ENCODE assay signal across 24 mouse cellular contexts in genomic region chr14:121083352-121083751, GRCm38 (mm10). TPM values are rescaled to one million over a fixed set of nuclear protein-coding genes. Genes with fewer than 3 reads are reported as not detected.
A peak's percentile ranks its signal among the peaks of the same experiment; 100 is the strongest.
DNase-seq lines count a peak whose midpoint lies in the region; ATAC-seq and TF ChIP-seq lines count a peak whose summit lies in the region.
"Had no signal": no experiment of that assay in that cellular context is flagged by ENCODE, and none has a peak within 500 bp of the region (broad histone marks: within the 10 kb centered on the region; RNA-seq: fewer than 3 reads in every experiment).

No protein-coding gene starts in this region.

- no peaks in the 10 kb centered on the region for H3K27me3 ChIP-seq in forebrain, embryonic 15.5 days
- no peaks in the 10 kb centered on the region for H3K27me3 ChIP-seq in forebrain, embryonic 10.5 days (ENCODE audit: poor library complexity, severe bottlenecking)
- no peaks in the 10 kb centered on the region for H3K27me3 ChIP-seq in hindbrain, embryonic 13.5 days
- no peaks in the 10 kb centered on the region for H3K27me3 ChIP-seq in hindbrain, embryonic 10.5 days (ENCODE audit: insufficient read depth, poor library complexity, severe bottlenecking)
- no peaks in the 10 kb centered on the region for H3K27me3 ChIP-seq in midbrain, embryonic 14.5 days (ENCODE audit: control insufficient read depth, insufficient read depth, low read length)
- no peaks in the 10 kb centered on the region for H3K27me3 ChIP-seq in midbrain, embryonic 16.5 days (ENCODE audit: control insufficient read depth, insufficient read depth, low read depth, low read length)
- H3K27me3 ChIP-seq: embryonic facial prominence, embryonic 13.5 days; heart, embryonic 13.5 days; hindbrain, embryonic 15.5 days; intestine, embryonic 15.5 days had no signal

- no peak for ATAC-seq in forebrain, embryonic 15.5 days (replicated peaks)
- ATAC-seq in hindbrain, embryonic 13.5 days (ENCODE audit: low FRiP score) = no peak
- no peak for ATAC-seq in midbrain, embryonic 14.5 days (ENCODE audit: low FRiP score, low TSS enrichment)
- ATAC-seq in midbrain, embryonic 16.5 days = no peak
- ATAC-seq: CD4-positive, CD25-positive, alpha-beta regulatory T cell, adult 4 months; intestine, embryonic 15.5 days had no signal

- no peaks in the 10 kb centered on the region for H3K9me3 ChIP-seq in forebrain, embryonic 15.5 days
- peaks cover 3% of the 10 kb centered on the region; the same call in 1 of the 2 replicates for H3K9me3 ChIP-seq in forebrain, embryonic 10.5 days
- H3K9me3 ChIP-seq in hindbrain, embryonic 13.5 days = no peaks in the 10 kb centered on the region
- H3K9me3 ChIP-seq in hindbrain, embryonic 10.5 days = peaks cover 7% of the 10 kb centered on the region; the same call in 1 of the 2 replicates
- H3K9me3 ChIP-seq in midbrain, embryonic 14.5 days (ENCODE audit: control insufficient read depth, low read length) = no peaks in the 10 kb centered on the region
- H3K9me3 ChIP-seq in midbrain, embryonic 16.5 days (replicated peaks; ENCODE audit: control insufficient read depth, low read length, poor library complexity, severe bottlenecking) = no peaks in the 10 kb centered on the region; the same call in 1 of the 2 replicates
- H3K9me3 ChIP-seq: embryonic facial prominence, embryonic 13.5 days; heart, embryonic 10.5 days; hindbrain, embryonic 15.5 days; intestine, embryonic 15.5 days had no signal

- H3K36me3 ChIP-seq in forebrain, embryonic 15.5 days = no peaks in the 10 kb centered on the region
- peaks cover 53% of the 10 kb centered on the region for H3K36me3 ChIP-seq in forebrain, embryonic 10.5 days (replicated peaks)
- peaks cover 6% of the 10 kb centered on the region; the same call in 1 of the 2 replicates for H3K36me3 ChIP-seq in hindbrain, embryonic 13.5 days
- H3K36me3 ChIP-seq in hindbrain, embryonic 10.5 days = peaks cover 42% of the 10 kb centered on the region
- H3K36me3 ChIP-seq in midbrain, embryonic 14.5 days (ENCODE audit: control insufficient read depth, insufficient read depth, low read length) = peaks cover 10% of the 10 kb centered on the region; the same call in 1 of the 2 replicates
- H3K36me3 ChIP-seq in midbrain, embryonic 16.5 days (ENCODE audit: control insufficient read depth, insufficient read depth, low read length) = peaks cover 5% of the 10 kb centered on the region; the same call in 1 of the 2 replicates

- no peak for TF ChIP-seq POLR2A in olfactory bulb, adult 2 months (IDR thresholded peaks at IDR 0.05; ENCODE audit: insufficient read depth, low read depth, low read length)

- peak overlapping the region; percentile 31; the same call in 1 of the 2 replicates for H3K27ac ChIP-seq in forebrain, embryonic 15.5 days (replicated peaks)
- H3K27ac ChIP-seq in forebrain, embryonic 10.5 days = no peak overlapping the region
- H3K27ac ChIP-seq in hindbrain, embryonic 13.5 days = 0 out of 2 replicates have a peak overlapping the region, but pooled peaks have one; percentile 32
- no peak overlapping the region for H3K27ac ChIP-seq in hindbrain, embryonic 10.5 days
- H3K27ac ChIP-seq in midbrain, embryonic 14.5 days (replicated peaks; ENCODE audit: low read depth, low read length) = 0 out of 2 replicates have a peak overlapping the region, but pooled peaks have one; percentile 41
- H3K27ac ChIP-seq in midbrain, embryonic 16.5 days (ENCODE audit: low read length) = no peak overlapping the region
- peak overlapping the region; percentile 62 for H3K27ac ChIP-seq in olfactory bulb, adult 2 months (ENCODE audit: insufficient read depth, low read depth, low read length)
- H3K27ac ChIP-seq: heart, adult 2 months; heart, embryonic 10.5 days; intestine, embryonic 15.5 days had no signal

- no peak for TF ChIP-seq CTCF in olfactory bulb, adult 2 months (IDR thresholded peaks at IDR 0.05; ENCODE audit: insufficient read depth, low read depth, low read length)

- no peak for DNase-seq in forebrain, embryonic 10.5 days (ENCODE audit: extremely low spot score, low spot score)
- DNase-seq in hindbrain, embryonic 10.5 days (ENCODE audit: low spot score) = no peak
- no peak for DNase-seq in midbrain, embryonic 14.5 days
- no peak for DNase-seq in adrenal gland, postnatal 36 days
- DNase-seq: adrenal gland, adult 2 months; adrenal gland, postnatal 14 days; cerebellum, adult 11-12 months; cerebellum, adult 8-10 months; cerebellum, postnatal 10 days; cerebellum, postnatal 36 days; gastrocnemius, postnatal 25 days; heart, adult 2 months; kidney, adult 11 months had no signal

- WGBS in forebrain, embryonic 15.5 days = 85% methylated on average over 3 of the region's 3 CpGs
- 73% methylated on average over 3 of the region's 3 CpGs for WGBS in forebrain, embryonic 10.5 days
- WGBS in hindbrain, embryonic 13.5 days = 82% methylated on average over 3 of the region's 3 CpGs
- WGBS in hindbrain, embryonic 10.5 days = 72% methylated on average over 3 of the region's 3 CpGs
- 78% methylated on average over 3 of the region's 3 CpGs for WGBS in midbrain, embryonic 14.5 days
- 89% methylated on average over 3 of the region's 3 CpGs for WGBS in midbrain, embryonic 16.5 days
- WGBS in olfactory bulb, adult 2 months = 74% methylated on average over 3 of the region's 3 CpGs

- no peak overlapping the region for H3K9ac ChIP-seq in forebrain, embryonic 15.5 days (replicated peaks)
- no peak overlapping the region for H3K9ac ChIP-seq in hindbrain, embryonic 13.5 days
- H3K9ac ChIP-seq in midbrain, embryonic 14.5 days (replicated peaks; ENCODE audit: low read length) = no peak overlapping the region
- no peak overlapping the region for H3K9ac ChIP-seq in midbrain, embryonic 16.5 days (ENCODE audit: low read depth, low read length)
- H3K9ac ChIP-seq: embryonic facial prominence, embryonic 13.5 days; heart, embryonic 13.5 days; hindbrain, embryonic 15.5 days; intestine, embryonic 15.5 days had no signal

- H3K4me3 ChIP-seq in forebrain, embryonic 15.5 days = no peak overlapping the region
- no peak overlapping the region for H3K4me3 ChIP-seq in forebrain, embryonic 10.5 days
- H3K4me3 ChIP-seq in hindbrain, embryonic 13.5 days = no peak overlapping the region
- no peak overlapping the region for H3K4me3 ChIP-seq in hindbrain, embryonic 10.5 days
- H3K4me3 ChIP-seq in midbrain, embryonic 14.5 days (replicated peaks; ENCODE audit: low read depth, low read length) = no peak overlapping the region
- no peak overlapping the region for H3K4me3 ChIP-seq in midbrain, embryonic 16.5 days (ENCODE audit: low read depth, low read length)
- no peak overlapping the region for H3K4me3 ChIP-seq in olfactory bulb, adult 2 months (ENCODE audit: insufficient read depth, low read depth, low read length)
- H3K4me3 ChIP-seq: embryonic facial prominence, embryonic 13.5 days; erythroblast, embryonic 14.5 days; heart, adult 2 months; heart, embryonic 10.5 days; heart, embryonic 13.5 days; hindbrain, embryonic 15.5 days; intestine, embryonic 15.5 days had no signal

- H3K4me1 ChIP-seq in forebrain, embryonic 15.5 days = peaks cover 12% of the 10 kb centered on the region
- peaks cover 19% of the 10 kb centered on the region for H3K4me1 ChIP-seq in forebrain, embryonic 10.5 days
- H3K4me1 ChIP-seq in hindbrain, embryonic 13.5 days (replicated peaks) = peaks cover 11% of the 10 kb centered on the region
- peaks cover 13% of the 10 kb centered on the region for H3K4me1 ChIP-seq in hindbrain, embryonic 10.5 days (replicated peaks)
- no peaks in the 10 kb centered on the region for H3K4me1 ChIP-seq in midbrain, embryonic 14.5 days (ENCODE audit: control insufficient read depth, insufficient read depth, low read length)
- H3K4me1 ChIP-seq in midbrain, embryonic 16.5 days (ENCODE audit: control insufficient read depth, insufficient read depth, low read length) = peaks cover 9% of the 10 kb centered on the region
- peaks cover 34% of the 10 kb centered on the region for H3K4me1 ChIP-seq in olfactory bulb, adult 2 months (ENCODE audit: control insufficient read depth, insufficient read depth, low read length)

- no peak overlapping the region for H3K4me2 ChIP-seq in forebrain, embryonic 15.5 days (replicated peaks)
- no peak overlapping the region for H3K4me2 ChIP-seq in hindbrain, embryonic 13.5 days
- no peak overlapping the region for H3K4me2 ChIP-seq in midbrain, embryonic 14.5 days (ENCODE audit: low read length)
- H3K4me2 ChIP-seq in midbrain, embryonic 16.5 days (ENCODE audit: low read length) = no peak overlapping the region
- H3K4me2 ChIP-seq: embryonic facial prominence, embryonic 13.5 days; heart, embryonic 13.5 days; hindbrain, embryonic 15.5 days; intestine, embryonic 15.5 days had no signal

RNA-seq across cellular contexts. Expression of gene Farp1, which starts 48.4 kb away (rescaled TPM):
- polyA plus RNA-seq in forebrain, embryonic 15.5 days (2015; fragmentation: Nextera tagmentation; extraction: Ambion mirVana) = 31.1 and 35.6 TPM in 2 replicates
- 21.7 and 22.9 TPM in 2 replicates for polyA plus RNA-seq in forebrain, embryonic 10.5 days (2016; fragmentation: Nextera tagmentation; extraction: Ambion mirVana)
- 23.3 and 24.8 TPM in 2 replicates for polyA plus RNA-seq in hindbrain, embryonic 13.5 days (2015; fragmentation: Nextera tagmentation; extraction: Ambion mirVana)
- 25.2 and 25.8 TPM in 2 replicates for polyA plus RNA-seq in hindbrain, embryonic 10.5 days (2016; fragmentation: Nextera tagmentation; extraction: Ambion mirVana)
- 41.8 and 42.8 TPM in 2 replicates for polyA plus RNA-seq in midbrain, embryonic 14.5 days (2014; fragmentation: Nextera tagmentation; extraction: Ambion mirVana)
- polyA plus RNA-seq in midbrain, embryonic 16.5 days (2015; fragmentation: Nextera tagmentation; extraction: Ambion mirVana) = 39.8 and 40.2 TPM in 2 replicates
- polyA plus RNA-seq in olfactory bulb, adult 2 months (2012; ENCODE audit: insufficient read depth, insufficient read length, low replicate concordance, missing spikeins) = not detected in 2 replicates
- total RNA-seq in adrenal gland, postnatal 36 days (2021) = 10 to 100 TPM; 17.2 to 25.1 TPM
- polyA plus RNA-seq: erythroblast, embryonic 14.5 days had no signal

Comparison
In these comparisons a context has a peak if more than half of its experiments do, and no peak if none do; other contexts are left out.
1. H3K27ac ChIP-seq: peak in forebrain, embryonic 15.5 days (single experiment), hindbrain, embryonic 13.5 days (single experiment), midbrain, embryonic 14.5 days (single experiment) and olfactory bulb, adult 2 months (single experiment); none in forebrain, embryonic 10.5 days (single experiment), hindbrain, embryonic 10.5 days (single experiment) and midbrain, embryonic 16.5 days (single experiment).